Mouse (Mus musculus) small intestine, adult 2 months (tissue): Measurements from ENCODE around the gene Nab2.

Experiments used
- CTCF ChIP-seq: fragments of 200-500 bp; IDR thresholded peaks from 2 replicates; pipeline ENCODE4 v1.5.1; 2012; ENCODE audit warnings: low read depth, mild to moderate bottlenecking, control low read depth, inconsistent platforms, low read length, moderate library complexity, mixed read lengths; ENCODE audit not compliant: insufficient replicate concordance, insufficient read length; ENCODE audit errors: extremely low read depth
- POLR2A ChIP-seq: fragments of 200-500 bp; IDR thresholded peaks from 2 replicates; pipeline ENCODE4 v1.6.1; 2012; ENCODE audit warnings: low read depth, mild to moderate bottlenecking, control low read depth, inconsistent platforms, low read length, moderate library complexity

- peak; percentile 31; the same call in 1 of the 2 replicates for TF ChIP-seq POLR2A
- TF ChIP-seq CTCF: no peak
Measured at GRCm38 (mm10) chr10:127695775-127696174, 27.4 kb upstream of the Nab2 start.
